Mouse (Mus musculus) embryo, embryonic 11.5 days (tissue): ENCODE data around the gene Calu.
"Not testable (repeated sequence)": the region's sequence is repeated elsewhere in the genome, so short reads cannot be mapped to it uniquely, and the experiment has no call there.

ENCODE experiments used
- DNase-seq: peaks from one replicate; pipeline ENCODE4 v3.0.0-alpha.2; 2012; ENCODE audit warnings: low read depth, low spot score

The Calu gene

DNA sequence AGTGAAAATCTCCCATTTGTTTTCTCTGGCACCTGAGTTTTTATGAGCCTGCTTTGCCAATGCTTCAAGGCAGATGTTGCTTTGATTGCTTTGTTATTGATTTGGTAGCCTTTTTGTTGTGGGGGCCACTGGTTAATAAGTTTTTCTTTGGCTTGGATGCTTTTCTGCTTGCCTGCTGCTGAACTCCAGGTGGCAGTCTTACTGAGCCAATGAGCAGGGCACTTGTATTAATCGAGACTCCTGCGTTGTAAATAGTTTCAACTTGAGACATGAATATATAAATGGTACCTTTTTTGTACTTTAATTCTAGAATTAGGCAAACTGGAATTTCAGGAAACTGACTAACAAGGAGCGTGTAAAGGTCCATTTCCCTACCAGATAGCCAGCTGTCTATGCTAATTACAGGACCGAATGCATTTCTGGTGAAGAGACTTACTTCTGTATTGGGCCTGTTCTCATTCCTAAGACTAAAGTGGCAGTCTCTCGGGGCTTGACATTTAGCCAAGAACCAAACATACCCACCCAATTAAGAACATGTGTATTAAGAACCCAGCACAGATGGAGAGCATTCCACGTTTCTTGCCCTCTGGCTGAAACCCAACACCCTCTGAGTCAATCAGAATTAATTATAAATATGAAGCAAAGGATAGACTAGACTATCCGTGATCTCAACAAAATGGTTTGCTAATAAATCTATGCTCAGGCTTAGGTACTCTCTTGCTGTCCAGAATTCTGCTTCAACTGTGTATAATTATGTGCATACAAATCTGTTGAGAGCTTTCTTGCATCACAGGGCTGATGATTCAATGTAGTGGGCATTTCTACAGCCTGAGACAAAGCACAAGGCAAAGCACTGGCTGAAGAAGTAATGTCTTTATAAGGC lies 14.6 kb downstream of the Calu start:
- no peak for DNase-seq

DNA sequence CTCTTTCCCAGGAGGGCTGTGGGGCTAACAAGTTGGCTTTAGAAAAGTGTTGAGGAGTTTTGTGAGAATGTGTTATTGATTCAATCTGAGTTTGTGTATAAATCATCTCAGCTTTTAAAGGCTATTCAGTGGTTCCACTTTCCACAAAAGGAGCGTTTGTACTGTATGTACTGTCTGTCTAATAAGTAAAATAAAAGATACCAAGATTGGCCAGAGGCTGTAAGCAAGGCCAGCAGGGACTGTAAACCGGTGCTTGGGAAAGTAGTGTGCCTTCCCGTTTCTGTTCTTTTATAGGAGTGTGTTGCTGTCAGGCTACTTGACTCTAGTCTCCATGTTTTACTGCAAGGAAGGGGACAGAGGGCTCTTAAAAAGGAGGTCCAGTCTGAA lies 15.3 kb downstream of the Calu start:
- no peak for DNase-seq

DNA sequence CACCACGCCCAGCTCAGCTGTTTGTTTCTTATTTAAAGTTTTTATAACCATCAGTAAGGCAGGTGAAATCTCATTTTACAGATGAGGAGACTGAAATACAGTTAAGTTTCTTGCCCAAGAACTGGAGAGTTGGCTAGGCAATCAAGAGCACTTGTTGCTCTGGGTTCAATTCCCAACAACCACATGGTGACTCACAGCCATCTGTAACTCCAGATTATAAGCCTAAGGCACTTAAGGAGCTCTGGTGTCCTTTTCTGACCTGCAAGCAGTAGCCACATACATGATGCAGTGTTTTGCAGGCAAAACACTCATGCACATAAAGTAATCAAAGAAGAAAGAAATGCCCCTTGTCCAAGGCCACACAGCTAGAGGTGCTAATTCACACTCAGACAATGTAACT lies 17.4 kb downstream of the Calu start:
- no peak for DNase-seq

DNA sequence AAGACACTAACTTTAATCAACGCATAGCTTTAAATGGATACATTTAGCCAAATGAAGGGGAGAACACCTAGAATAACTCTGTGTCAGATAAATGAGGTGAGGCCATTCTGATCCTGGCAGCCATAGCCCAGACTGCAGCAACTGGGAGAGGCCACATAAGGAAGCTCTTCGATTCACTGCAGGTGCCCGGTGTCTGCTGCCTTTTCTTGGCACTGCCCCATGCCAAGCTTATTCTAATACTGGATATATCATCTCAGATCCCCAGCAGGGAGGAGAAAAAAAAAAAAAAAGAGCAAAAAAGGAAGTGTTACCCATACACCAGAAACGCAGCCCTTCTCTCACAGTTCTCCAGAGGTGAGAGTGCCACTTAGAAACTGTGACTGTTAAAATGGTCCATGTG lies 29.5 kb downstream of the Calu start:
- DNase-seq: no peak

DNA sequence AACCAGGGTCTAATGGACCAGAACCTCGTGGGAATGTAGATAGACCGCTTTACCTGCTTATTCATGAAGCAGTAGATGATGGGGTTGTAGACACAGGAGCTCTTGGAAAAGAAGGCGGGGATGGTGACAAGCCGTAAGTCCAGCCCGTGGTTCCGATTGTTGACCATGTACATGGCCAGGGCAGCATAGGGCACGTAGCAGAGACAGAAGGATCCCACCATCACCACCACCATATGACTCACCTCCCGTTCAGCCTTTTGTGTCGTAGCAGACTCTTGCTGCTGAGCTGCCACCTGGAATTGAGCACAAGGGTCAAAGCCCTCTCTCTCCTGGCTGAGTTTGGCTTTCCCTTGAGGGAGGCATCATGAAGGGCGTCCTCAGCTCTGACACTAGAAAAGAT lies 30.8 kb downstream of the Calu start:
- no peak for DNase-seq

DNA sequence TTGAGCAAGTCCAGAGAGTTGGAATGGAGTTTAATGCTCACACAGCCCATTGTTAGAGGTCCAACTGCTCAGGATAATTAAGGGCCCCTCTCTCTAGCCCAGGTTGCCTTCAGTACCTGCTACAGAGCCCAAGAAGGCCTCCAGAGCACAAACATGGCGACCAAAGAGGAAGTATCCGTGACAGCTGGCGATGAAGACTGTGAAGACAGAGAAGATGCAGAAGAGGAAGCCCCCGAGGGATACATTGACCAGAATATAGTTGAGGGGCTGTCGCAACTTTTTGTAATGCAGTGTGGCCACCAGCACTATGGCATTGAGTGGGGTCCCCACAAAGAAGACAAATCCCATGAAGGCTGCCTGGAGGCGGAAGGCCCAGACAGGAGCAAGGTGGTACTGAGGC lies 32.1 kb downstream of the Calu start:
- no peak for DNase-seq

DNA sequence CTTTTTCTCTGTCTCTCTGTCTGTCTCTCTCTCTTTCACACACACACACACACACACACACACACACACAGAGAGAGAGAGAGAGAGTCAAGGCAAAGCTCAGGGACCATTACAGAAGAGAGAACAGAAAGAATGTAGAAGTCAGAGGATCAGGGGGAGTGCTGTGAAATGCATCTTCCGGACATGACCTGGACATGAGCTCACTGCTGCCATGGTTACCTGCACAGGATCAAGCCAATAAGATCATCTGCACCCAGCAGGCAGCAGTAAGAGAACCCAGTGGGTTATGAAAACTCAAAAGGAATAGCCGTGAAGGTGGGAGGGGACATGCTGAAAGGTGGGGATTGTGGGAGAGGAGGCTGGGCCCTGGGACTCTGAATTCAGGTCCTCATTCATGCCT lies 34.6 kb downstream of the Calu start:
- DNase-seq: no peak

DNA sequence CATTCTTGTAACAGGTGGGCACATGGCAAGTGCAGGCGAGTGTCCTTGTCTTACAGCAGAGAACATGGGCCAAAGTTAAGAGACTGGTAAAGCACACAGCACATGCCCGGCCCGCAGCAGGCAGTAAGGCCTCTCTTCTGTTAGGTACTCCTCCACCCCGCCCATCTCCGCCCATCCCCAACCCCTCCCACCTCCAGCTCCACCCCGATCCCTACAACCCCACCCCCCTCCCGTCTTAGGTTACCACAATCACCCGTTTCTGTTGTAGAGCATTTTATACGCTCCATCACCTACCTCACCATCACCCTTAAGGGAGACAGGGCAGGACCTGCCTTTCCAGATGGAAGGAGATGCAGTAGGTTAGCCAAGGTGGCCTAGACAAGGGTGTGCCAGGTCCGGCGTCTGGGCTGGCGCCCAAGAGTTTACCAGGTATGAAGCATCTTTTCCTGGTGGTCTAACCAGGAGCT lies 40.2 kb downstream of the Calu start, which contains the start of gene Opn1sw:
Gene Opn1sw (minus strand): TSS at position 417 of the 467 bp plus-strand sequence.
- DNase-seq: no peak

DNA sequence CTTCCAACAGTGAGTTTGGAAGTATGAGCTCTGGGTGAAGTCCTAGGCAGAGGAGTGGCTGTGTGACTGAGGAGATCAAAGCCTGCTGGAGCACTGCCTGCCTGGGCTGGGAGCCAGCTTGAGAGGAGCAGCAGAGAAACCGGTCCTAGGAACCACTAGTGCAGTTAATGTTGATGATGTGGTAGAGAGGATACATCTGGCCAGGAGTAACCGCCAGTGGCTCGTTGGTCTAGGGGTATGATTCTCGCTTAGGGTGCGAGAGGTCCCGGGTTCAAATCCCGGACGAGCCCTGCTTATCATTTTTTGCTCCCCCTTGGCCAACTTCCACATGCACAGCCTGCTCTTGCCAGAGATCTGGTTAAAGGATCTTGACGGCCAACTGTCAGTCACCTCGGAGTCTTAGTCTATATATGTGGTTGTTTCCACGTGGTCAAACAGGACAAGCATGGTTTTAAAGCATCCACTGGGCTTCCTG lies 40.8 kb downstream of the Calu start:
- DNase-seq: no peak

DNA sequence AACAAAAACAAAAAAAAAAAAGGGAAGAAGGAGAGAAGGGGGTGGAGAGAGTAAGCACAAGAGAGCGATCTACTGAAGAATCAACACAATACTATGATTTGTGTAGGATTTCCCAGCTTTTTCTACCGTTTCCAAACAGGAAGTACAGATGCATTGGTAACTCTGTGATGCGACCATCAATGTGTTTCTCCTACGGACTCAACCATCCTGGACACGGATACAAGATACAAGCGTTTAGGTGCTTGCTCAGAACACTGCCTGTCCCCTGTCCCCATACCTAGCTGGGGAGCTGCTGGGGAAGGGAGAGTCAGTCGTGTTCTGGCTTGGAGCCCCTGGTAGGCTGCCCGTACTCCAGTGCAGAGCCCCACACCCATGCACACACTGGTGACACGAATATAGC lies 41.6 kb downstream of the Calu start:
- DNase-seq: no peak

DNA sequence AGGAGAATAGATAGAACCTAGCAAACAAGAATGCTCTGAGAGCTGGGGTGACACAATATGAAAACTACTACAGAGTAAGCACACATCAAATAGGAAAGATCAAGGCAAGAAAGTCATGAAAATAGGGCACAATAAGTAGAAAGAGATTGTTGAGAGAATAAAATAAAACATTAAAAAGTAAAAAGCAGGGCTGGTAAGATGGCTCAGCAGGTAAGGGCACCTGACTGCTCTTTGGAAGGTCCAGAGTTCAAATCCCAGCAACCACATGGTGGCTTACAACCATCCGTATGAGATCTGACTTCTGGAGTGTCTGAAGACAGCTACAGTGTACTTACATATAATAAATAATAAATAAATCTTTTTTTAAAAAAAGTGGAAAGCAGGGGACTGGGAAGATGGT lies 42.6 kb downstream of the Calu start:
- DNase-seq: not testable (repeated sequence)

DNA sequence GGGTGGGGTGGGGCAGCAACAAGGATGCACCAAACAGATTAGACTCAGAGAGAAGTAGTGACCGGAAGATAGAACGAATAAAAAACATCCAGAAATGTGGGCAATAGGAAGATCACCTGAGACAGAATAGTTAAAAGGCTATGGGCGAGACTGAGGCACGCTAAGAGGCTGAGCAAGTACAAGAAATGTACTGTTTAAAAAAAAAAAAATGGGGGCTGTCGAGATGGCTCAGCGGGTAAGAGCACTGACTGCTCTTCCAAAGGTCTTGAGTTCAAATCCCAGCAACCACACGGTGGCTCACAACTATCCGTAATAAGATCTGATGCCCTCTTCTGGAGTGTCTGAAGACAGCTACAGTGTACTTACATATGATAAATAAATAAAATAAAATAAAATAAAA lies 43.4 kb downstream of the Calu start:
- DNase-seq: not testable (repeated sequence)

DNA sequence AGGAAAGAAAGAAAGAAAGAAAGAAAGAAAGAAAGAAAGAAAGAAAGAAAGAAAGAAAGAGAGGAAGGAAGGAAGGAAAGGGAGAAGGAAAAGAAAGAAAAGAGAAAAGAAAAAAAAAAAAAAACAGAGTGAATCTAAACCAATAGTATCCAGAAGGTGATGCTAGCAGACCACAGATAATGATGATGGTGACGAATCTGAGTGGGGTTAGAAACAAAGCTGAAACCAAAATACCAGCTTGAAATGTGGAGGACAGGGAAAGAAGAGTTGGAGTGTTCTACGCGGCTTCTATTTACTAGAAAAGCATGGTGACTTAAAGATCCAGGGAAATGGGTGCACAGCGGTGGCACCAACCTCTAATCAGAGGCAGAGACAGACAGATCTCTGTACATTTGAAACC lies 43.9 kb downstream of the Calu start:
- no peak for DNase-seq

DNA sequence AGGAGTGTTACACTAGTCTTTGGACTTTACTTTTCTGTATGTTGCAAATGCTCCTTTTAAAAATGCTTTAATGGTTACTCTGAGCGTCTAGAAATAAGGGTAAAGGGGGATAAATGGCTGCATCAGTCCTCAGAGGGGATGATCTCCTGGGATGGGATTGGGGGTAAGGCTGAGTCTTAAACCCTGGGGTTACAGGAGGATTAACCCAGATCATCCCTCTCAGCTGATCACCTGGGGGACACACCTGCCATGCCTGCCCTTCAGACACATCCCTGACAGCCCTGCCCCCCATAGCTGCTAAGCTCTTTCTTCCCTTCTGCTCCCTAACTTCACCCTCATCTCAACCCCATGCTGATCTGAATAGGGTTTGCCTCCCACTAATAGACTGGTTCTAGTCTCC lies 46.4 kb downstream of the Calu start:
- DNase-seq: no peak

DNA sequence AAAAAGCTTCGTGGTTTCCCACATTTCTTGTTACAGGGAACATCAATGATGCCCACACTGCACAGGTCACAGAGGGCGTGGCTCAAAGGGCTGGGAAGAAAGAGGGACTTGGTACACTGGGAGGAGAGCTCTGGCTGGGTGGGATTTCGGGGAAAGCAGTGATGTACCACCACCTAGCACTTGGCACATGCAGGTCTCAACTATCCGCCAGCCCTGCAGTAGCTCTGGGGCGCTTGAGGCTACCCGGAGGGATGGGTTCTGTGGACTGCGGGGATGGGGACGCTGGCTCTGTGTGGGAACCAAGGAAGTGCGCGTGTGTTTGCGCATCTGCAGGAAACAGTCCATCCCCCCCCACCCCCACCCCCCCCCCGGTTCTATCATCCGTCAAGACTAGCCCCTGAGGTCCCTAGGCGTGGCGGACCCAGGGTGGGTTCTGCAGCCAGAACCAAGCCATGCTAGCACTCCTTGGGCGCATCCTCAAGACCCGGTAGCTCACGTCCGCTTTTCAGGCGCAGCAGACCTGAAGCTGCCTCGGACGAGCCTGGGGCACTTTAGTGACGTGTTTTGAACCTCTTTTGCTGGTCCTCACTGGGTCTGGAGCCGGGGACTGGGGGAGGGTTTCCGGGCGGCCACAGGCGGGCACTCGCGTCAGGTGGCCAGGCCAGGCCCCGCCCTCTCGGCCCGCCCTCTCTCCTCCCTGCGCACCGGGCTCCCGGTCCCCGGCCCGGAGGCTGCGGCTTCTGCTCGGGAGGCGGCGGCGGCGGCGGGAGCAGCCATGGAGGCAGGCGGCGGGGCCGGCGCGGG lies 48.2 kb downstream of the Calu start, which contains the start of gene Ccdc136:
Gene Ccdc136 (plus strand): TSS at position 400 of the 804 bp plus-strand sequence.
- DNase-seq: peak; percentile 50

DNA sequence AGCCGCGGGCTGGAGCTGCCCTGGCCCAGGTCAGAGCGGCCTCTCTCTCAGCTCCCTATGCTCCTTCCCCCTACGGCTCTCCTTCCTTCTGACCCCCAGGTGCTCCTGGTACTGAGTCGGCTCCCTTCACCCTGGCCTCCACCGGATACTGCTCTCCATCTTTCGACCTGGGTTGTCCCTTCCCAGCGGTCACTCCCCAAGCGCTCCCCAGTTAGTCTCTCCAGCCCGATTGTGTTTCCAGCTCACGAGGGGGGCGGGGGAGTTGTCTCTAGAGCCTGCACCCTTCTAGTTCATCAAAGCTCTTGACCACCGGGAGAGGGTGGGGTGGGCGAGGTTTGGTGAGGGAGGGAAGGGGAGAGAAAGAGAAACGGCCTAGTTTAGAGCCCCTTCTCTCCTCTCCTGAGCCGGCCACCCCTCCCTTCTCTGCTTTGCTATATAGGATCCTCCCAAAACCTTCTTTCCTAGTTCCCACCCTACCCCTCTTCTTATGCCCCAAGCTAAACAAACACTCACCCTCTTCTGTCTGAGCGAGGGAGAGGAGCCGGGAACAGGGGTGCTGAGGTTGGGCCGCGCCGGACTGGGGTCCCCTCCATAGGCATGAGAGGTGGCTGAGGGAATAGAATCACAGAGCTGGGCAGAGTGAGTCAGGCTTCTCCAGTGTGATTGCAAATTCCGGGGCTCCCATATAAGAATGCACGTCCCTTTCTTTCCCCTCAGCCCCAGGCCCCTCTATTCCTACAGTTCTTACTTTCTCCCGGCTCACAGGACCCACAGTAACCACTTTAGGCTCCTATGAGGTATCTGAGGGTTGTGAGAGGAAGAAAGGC lies 49.1 kb downstream of the Calu start:
- DNase-seq: no peak

DNA sequence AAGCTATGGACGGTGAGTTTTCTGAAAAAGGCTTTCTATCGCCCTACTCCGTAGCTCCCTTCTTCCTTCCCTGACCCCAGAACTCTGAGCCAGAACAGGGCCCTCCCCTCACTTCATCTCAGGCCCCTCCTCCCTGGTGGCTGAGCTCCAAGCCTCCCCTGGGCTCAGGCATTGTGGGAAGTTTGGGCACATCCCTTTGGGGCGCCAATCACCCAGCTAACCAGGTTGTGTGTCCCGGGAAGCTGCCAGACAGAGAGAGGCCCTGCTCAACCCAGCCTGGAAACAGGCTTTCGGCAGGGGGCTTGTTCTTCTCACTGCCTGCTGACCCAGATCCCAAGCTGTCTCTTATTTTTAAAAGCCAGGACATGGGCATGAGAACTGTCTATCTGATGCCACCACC lies 49.7 kb downstream of the Calu start:
- no peak for DNase-seq

DNA sequence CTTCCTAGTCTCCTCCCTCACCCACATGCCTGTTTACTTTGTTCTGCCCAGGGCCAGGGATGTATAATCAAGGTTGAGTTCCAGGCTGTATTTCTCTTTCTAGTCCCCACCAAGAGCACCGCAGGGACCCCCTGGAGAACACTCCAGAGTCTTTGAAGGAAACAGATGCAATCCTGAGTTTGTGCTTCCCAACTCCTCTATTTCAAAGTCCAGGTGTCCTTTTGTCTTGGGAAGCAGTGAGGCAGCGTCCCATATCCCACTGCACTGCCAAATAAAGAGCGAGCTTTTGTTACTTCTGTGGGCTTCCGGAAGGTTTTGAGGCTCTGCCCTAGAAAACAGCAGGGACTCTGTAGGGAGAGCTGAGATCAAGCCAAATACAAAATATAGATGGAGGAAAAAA lies 52.0 kb downstream of the Calu start:
- DNase-seq: no peak

DNA sequence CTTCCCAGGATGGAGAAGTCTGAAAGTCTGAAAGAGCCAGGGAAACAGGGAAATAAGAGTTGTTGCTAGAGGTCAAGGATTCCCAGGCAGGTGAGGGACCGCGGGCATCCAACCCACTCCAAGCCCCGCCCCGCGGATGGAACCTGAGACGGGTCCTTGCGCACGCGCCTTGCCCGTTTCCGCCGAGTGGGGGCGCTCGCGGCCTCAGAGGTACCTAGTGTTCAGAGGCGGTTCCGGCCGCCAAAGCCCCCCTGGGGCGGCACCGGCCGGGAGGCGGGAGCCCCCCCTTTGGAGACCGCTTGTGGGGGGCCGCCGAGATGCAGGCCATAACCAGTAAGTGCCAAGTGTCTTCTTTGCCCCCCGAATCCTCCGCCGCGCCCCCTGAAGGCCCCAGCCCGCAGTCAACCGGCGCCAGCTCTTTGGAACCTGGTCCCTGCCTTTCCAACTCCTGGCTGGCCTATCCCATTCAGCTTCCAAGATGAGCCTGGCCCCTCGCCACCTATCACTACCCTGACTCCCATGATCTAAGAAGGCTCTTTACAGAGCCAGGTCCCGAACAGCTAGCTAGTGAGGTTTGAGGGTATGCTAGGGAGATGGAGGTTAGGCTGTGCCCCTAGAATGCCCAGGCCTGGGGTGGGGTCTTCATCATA lies 54.9 kb downstream of the Calu start:
- no peak for DNase-seq

DNA sequence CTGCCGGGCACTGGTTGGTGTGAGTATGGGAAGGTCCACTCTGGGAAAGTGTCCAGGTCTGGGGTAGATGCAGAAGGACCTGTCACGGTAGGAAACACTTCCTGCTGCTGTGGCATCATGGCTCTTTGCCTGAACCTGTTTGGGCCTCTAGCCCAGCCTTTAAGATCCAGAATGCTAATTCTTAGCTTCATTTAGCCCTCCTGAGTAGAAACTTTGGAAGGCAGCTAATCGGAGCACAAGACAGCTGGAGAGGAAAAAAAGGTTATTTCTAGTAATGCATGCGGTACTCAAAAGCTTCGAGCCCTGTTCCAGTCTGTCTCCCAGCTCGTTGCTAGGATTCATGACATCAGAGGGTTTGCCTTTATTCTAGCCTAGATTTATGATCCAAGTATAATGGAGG lies 58.5 kb downstream of the Calu start:
- DNase-seq: no peak

DNA sequence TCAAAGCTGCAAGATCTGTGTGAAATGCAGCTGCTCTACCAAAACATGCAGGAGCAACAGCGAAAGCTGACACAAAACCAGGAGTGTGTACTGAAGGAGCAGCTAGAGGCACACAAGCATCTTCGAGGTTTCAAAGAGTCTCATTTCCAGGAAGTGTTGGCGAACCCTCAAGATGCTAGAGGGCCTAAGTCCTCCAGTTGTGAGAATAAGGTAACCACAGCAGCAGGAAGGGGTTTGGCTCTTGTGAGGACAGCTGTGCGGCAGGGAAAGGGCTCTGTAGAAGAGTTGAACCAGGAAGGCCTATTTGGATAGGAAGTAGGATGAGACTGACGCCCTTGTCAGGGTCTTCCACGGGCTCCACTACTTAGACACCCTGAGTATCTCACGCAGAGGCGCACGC lies 67.6 kb downstream of the Calu start:
- DNase-seq: no peak
